Mouse (Mus musculus) lung, adult 2 months (tissue): ENCODE data around the gene Trp73.

Source experiments
- CTCF ChIP-seq: fragments of 200-500 bp; IDR thresholded peaks from 2 replicates; pipeline ENCODE4 v1.5.1; 2011; ENCODE audit warnings: mild to moderate bottlenecking, low read length, control low read depth; ENCODE audit not compliant: insufficient read depth
- POLR2A ChIP-seq: fragments of 200-500 bp; IDR thresholded peaks from 2 replicates; pipeline ENCODE4 v1.6.1; 2011; ENCODE audit warnings: low read depth, mild to moderate bottlenecking, control low read depth, low read length, borderline replicate concordance; ENCODE audit errors: extremely low read depth

DNA sequence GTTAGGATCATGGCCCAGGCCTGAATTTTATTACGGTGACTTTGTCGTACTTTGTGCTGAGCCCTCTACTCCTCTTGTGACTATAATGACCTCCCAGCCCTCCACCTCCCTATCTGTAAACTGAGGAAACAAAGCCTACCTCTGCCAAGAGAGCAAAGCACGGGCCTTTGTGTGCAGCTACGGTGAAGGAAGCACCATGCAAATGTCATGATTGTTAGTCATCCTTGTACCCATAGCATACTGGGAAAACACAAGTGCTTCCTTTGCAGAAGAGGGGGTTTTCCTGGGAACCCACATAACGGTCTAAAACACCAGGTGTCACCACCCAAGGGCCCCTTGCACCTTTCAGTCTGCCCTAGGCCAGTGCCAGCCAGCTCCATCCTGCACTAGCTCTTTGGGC is 14.8 kb downstream of the Trp73 start:
- TF ChIP-seq POLR2A = no peak
- no peak for TF ChIP-seq CTCF
